ENCODE assay signal across 9 mouse cellular contexts in genomic region chr8:86888058-86888939, GRCm38 (mm10). TPM values are rescaled to one million over a fixed set of nuclear protein-coding genes. Genes with fewer than 3 reads are reported as not detected.
DNase-seq lines count a peak whose midpoint lies in the region; ATAC-seq and TF ChIP-seq lines count a peak whose summit lies in the region.
"Had no signal": no experiment of that assay in that cellular context is flagged by ENCODE, and none has a peak within 500 bp of the region (broad histone marks: within the 10 kb centered on the region; RNA-seq: fewer than 3 reads in every experiment).

No protein-coding gene starts in this region.

- H3K4me3 ChIP-seq in CH12.LX (replicated peaks in 1 of 3; ENCODE audit: low read depth in 2 of 3, low read length in 2 of 3, poor library complexity in 1 of 3): no peak overlapping the region
- H3K4me3 ChIP-seq in heart, postnatal 0 days (ENCODE audit: low read depth, low read length): no peak overlapping the region
- H3K4me3 ChIP-seq in lung, embryonic 16.5 days (ENCODE audit: low read length): no peak overlapping the region
- H3K4me3 ChIP-seq in hindbrain, embryonic 12.5 days: no peak overlapping the region
- H3K4me3 ChIP-seq: erythroblast, embryonic 14.5 days; midbrain, embryonic 12.5 days had no signal

- TF ChIP-seq EP300 in CH12.LX (IDR thresholded peaks at IDR 0.05; ENCODE audit: low read length): peak; percentile 23; the same call in 1 of the 2 replicates
- peak; percentile 72 for TF ChIP-seq EP300 in heart, postnatal 0 days (IDR thresholded peaks at IDR 0.05; ENCODE audit: low read depth)

- peak in 1 of 2 experiments; percentile 27; a peak in 2 of 4 replicates for TF ChIP-seq CTCF in CH12.LX (conservative IDR thresholded peaks at IDR 0.05 in 1 of 2, IDR thresholded peaks at IDR 0.05 in 1 of 2; ENCODE audit: low read depth in 2 of 2, low read length in 2 of 2)
- TF ChIP-seq CTCF in heart, postnatal 0 days (IDR thresholded peaks at IDR 0.05; ENCODE audit: low read depth): no peak

- in situ Hi-C loops in CH12.LX (cut with MboI; ENCODE audit: low pct_ligation_motif_present, low pct_unique_long_range_greater_than_20kb, low sequenced_read_pairs): no loop called here

- no peaks in the 10 kb centered on the region for H3K36me3 ChIP-seq in CH12.LX (replicated peaks in 1 of 2; ENCODE audit: control insufficient read depth in 1 of 2, insufficient read depth in 1 of 2, low read length in 1 of 2)
- no peaks in the 10 kb centered on the region for H3K36me3 ChIP-seq in heart, postnatal 0 days (replicated peaks; ENCODE audit: control insufficient read depth, insufficient read depth, low read length)
- no peaks in the 10 kb centered on the region for H3K36me3 ChIP-seq in lung, embryonic 16.5 days (ENCODE audit: control insufficient read depth, insufficient read depth, low read length)
- no peaks in the 10 kb centered on the region for H3K36me3 ChIP-seq in hindbrain, embryonic 12.5 days
- H3K36me3 ChIP-seq: midbrain, embryonic 12.5 days had no signal

- peaks cover 13% of the 10 kb centered on the region for H3K79me2 ChIP-seq in CH12.LX (replicated peaks; ENCODE audit: control insufficient read depth, extremely low read depth, insufficient read depth, poor library complexity, severe bottlenecking)

- dilution Hi-C loops in CH12.LX (cut with MboI; ENCODE audit: extremely low pct_ligation_motif_present, extremely low pct_unique_long_range_greater_than_20kb, low sequenced_read_pairs): no loop called here

- ATAC-seq in heart, postnatal 0 days (ENCODE audit: insufficient read depth, low read depth): peak; percentile 56
- ATAC-seq in lung, embryonic 16.5 days (ENCODE audit: low read depth): 0 out of 2 replicates have a peak, but pooled peaks have one; percentile 21
- ATAC-seq in hindbrain, embryonic 12.5 days (ENCODE audit: low FRiP score): no peak

- H3K9me3 ChIP-seq in CH12.LX (replicated peaks; ENCODE audit: low read length): no peaks in the 10 kb centered on the region
- H3K9me3 ChIP-seq in heart, postnatal 0 days (replicated peaks; ENCODE audit: control insufficient read depth, low read length): no peaks in the 10 kb centered on the region
- no peaks in the 10 kb centered on the region for H3K9me3 ChIP-seq in lung, embryonic 16.5 days (ENCODE audit: control insufficient read depth, low read length)
- H3K9me3 ChIP-seq in hindbrain, embryonic 12.5 days (replicated peaks): no peaks in the 10 kb centered on the region
- H3K9me3 ChIP-seq: midbrain, embryonic 12.5 days had no signal

- WGBS in heart, postnatal 0 days: 57% methylated on average over 11 of the region's 11 CpGs
- WGBS in lung, embryonic 16.5 days: 56% methylated on average over 11 of the region's 11 CpGs
- WGBS in hindbrain, embryonic 12.5 days: 67% methylated on average over 11 of the region's 11 CpGs

- no peak overlapping the region for H3K27ac ChIP-seq in CH12.LX (ENCODE audit: insufficient read depth, low read depth)
- H3K27ac ChIP-seq in heart, postnatal 0 days (ENCODE audit: low read depth): peak overlapping the region; percentile 69; the same call in 1 of the 2 replicates
- H3K27ac ChIP-seq in lung, embryonic 16.5 days (ENCODE audit: low read length): peak overlapping the region; percentile 22
- H3K27ac ChIP-seq in hindbrain, embryonic 12.5 days: no peak overlapping the region
- H3K27ac ChIP-seq: midbrain, embryonic 12.5 days had no signal

- DNase-seq in 416B (ENCODE audit: low read depth) (peak; percentile 97), CH12.LX (ENCODE audit: extremely low read depth) (no peak)
- DNase-seq in heart, postnatal 0 days (ENCODE audit: low spot score): peak; percentile 22
- DNase-seq in urinary bladder, postnatal 10 days (ENCODE audit: low spot score): no peak
- DNase-seq in right cerebral cortex, postnatal 25 days: no peak

- TF ChIP-seq POLR2A in CH12.LX (IDR thresholded peaks at IDR 0.05; ENCODE audit: low read depth, low read length): no peak

- H3K4me2 ChIP-seq in CH12.LX (ENCODE audit: insufficient read depth, low read depth, poor library complexity, severe bottlenecking): peak overlapping the region; percentile 25; the same call in 1 of the 2 replicates
- no peak overlapping the region for H3K4me2 ChIP-seq in heart, postnatal 0 days (ENCODE audit: low read depth, low read length)
- no peak overlapping the region for H3K4me2 ChIP-seq in lung, embryonic 16.5 days (ENCODE audit: low read depth, low read length)
- no peak overlapping the region for H3K4me2 ChIP-seq in hindbrain, embryonic 12.5 days (replicated peaks)
- H3K4me2 ChIP-seq: midbrain, embryonic 12.5 days had no signal

- H3K9ac ChIP-seq in CH12.LX (ENCODE audit: insufficient read depth, low read depth): no peak overlapping the region
- no peak overlapping the region for H3K9ac ChIP-seq in heart, postnatal 0 days (replicated peaks; ENCODE audit: low read depth, low read length)
- H3K9ac ChIP-seq in lung, embryonic 16.5 days (ENCODE audit: low read length): no peak overlapping the region
- H3K9ac ChIP-seq in hindbrain, embryonic 12.5 days: no peak overlapping the region
- H3K9ac ChIP-seq: midbrain, embryonic 12.5 days had no signal

- no peak for TF ChIP-seq RAD21 in CH12.LX (IDR thresholded peaks at IDR 0.05; ENCODE audit: low read depth, low read length)

- peaks cover 16 to 41% of the 10 kb centered on the region in 2 experiments for H3K4me1 ChIP-seq in CH12.LX (ENCODE audit: control insufficient read depth in 1 of 2, insufficient read depth in 2 of 2)
- peaks cover under 1% of the 10 kb centered on the region; the same call in 1 of the 2 replicates for H3K4me1 ChIP-seq in heart, postnatal 0 days (ENCODE audit: control insufficient read depth, insufficient read depth)
- H3K4me1 ChIP-seq in lung, embryonic 16.5 days (replicated peaks; ENCODE audit: control insufficient read depth, insufficient read depth, low read length): peaks cover 11% of the 10 kb centered on the region
- peaks cover 7% of the 10 kb centered on the region for H3K4me1 ChIP-seq in hindbrain, embryonic 12.5 days

- no peaks in the 10 kb centered on the region for H3K27me3 ChIP-seq in CH12.LX (replicated peaks)
- H3K27me3 ChIP-seq in heart, postnatal 0 days (ENCODE audit: control insufficient read depth, insufficient read depth, low read length): no peaks in the 10 kb centered on the region
- no peaks in the 10 kb centered on the region; the same call in 1 of the 2 replicates for H3K27me3 ChIP-seq in lung, embryonic 16.5 days (ENCODE audit: control insufficient read depth, insufficient read depth, low read depth, low read length)
- no peaks in the 10 kb centered on the region for H3K27me3 ChIP-seq in hindbrain, embryonic 12.5 days

TF ChIP-seq in CH12.LX, 34 proteins besides CTCF, POLR2A, EP300 and RAD21:
- TF ChIP-seq ETS1 (conservative IDR thresholded peaks at IDR 0.05; ENCODE audit: low read depth, low read length) (no peak), POLR2AphosphoS2 (IDR thresholded peaks at IDR 0.05; ENCODE audit: low read depth, low read length) (no peak), UBTF (IDR thresholded peaks at IDR 0.05; ENCODE audit: low read depth, low read length) (no peak), MAX (IDR thresholded peaks at IDR 0.05; ENCODE audit: low read length) (no peak), MEF2A (IDR thresholded peaks at IDR 0.05; ENCODE audit: borderline replicate concordance, low read depth, low read length) (no peak), ELF1 (IDR thresholded peaks at IDR 0.05; ENCODE audit: low read depth, low read length) (no peak), MAFK (IDR thresholded peaks at IDR 0.05; ENCODE audit: insufficient replicate concordance, low read length) (no peak), CHD2 (IDR thresholded peaks at IDR 0.05; ENCODE audit: low read length) (no peak), JUN (IDR thresholded peaks at IDR 0.05; ENCODE audit: insufficient read depth, low read depth, low read length) (no peak), BHLHE40 (IDR thresholded peaks at IDR 0.05; ENCODE audit: low read depth, low read length) (no peak), JUND (conservative IDR thresholded peaks at IDR 0.05; ENCODE audit: low read depth, low read length) (no peak), MXI1 (IDR thresholded peaks at IDR 0.05; ENCODE audit: low read depth, low read length) (no peak), ZNF384 (IDR thresholded peaks at IDR 0.05; ENCODE audit: low read depth, low read length) (no peak), IRF4 (IDR thresholded peaks at IDR 0.05; ENCODE audit: low read depth, low read length) (no peak), KAT2A (IDR thresholded peaks at IDR 0.05; ENCODE audit: insufficient replicate concordance, low read length) (no peak)

RNA-seq across cellular contexts. Expression of gene N4bp1, which starts 3.2 kb away (rescaled TPM):
- total RNA-seq in CH12.LX (2012; rRNA removed) (12.8 and 12.9 TPM in 2 replicates), CH12.LX (2014; rRNA removed) (12.2 and 12.3 TPM in 2 replicates)
- 14.0 and 15.6 TPM in 2 replicates for polyA plus RNA-seq in CH12.LX (2012; ENCODE audit: insufficient read length, low read depth)
- 7.6 and 9.1 TPM in 2 replicates for total RNA-seq in heart, postnatal 0 days (2014; rRNA removed; ENCODE audit: low replicate concordance)
- polyA plus RNA-seq in heart, postnatal 0 days (2015; fragmentation: Nextera tagmentation; extraction: Ambion mirVana): 3.5 and 3.8 TPM in 2 replicates
- polyA plus RNA-seq in lung, embryonic 16.5 days (2015; fragmentation: Nextera tagmentation; extraction: Ambion mirVana): 6.4 and 7.2 TPM in 2 replicates
- polyA plus RNA-seq in hindbrain, embryonic 12.5 days (2016; fragmentation: Nextera tagmentation; extraction: Ambion mirVana): 12.2 and 13.2 TPM in 2 replicates

Comparison
In these comparisons a context has a peak if more than half of its experiments do, and no peak if none do; other contexts are left out.
1. DNase-seq: peak in 416B (single experiment) and heart, postnatal 0 days (single experiment); none in CH12.LX (single experiment), urinary bladder, postnatal 10 days (single experiment) and right cerebral cortex, postnatal 25 days (single experiment).
2. H3K27ac ChIP-seq: peak in heart, postnatal 0 days (single experiment) and lung, embryonic 16.5 days (single experiment); none in CH12.LX (single experiment) and hindbrain, embryonic 12.5 days (single experiment).